Mouse (Mus musculus) olfactory bulb, adult 2 months (tissue): Measurements from ENCODE around the gene Atp11a.

Source experiments
- CTCF ChIP-seq: fragments of 200-500 bp; IDR thresholded peaks from 2 replicates; pipeline ENCODE4 v1.5.1; 2012; ENCODE audit warnings: low read depth, mild to moderate bottlenecking, low read length, moderate library complexity; ENCODE audit not compliant: insufficient read depth
- POLR2A ChIP-seq: fragments of 200-500 bp; IDR thresholded peaks from 2 replicates; pipeline ENCODE4 v1.6.1; 2012; ENCODE audit warnings: mild to moderate bottlenecking, low read depth, low read length, moderate library complexity; ENCODE audit not compliant: insufficient read depth

DNA sequence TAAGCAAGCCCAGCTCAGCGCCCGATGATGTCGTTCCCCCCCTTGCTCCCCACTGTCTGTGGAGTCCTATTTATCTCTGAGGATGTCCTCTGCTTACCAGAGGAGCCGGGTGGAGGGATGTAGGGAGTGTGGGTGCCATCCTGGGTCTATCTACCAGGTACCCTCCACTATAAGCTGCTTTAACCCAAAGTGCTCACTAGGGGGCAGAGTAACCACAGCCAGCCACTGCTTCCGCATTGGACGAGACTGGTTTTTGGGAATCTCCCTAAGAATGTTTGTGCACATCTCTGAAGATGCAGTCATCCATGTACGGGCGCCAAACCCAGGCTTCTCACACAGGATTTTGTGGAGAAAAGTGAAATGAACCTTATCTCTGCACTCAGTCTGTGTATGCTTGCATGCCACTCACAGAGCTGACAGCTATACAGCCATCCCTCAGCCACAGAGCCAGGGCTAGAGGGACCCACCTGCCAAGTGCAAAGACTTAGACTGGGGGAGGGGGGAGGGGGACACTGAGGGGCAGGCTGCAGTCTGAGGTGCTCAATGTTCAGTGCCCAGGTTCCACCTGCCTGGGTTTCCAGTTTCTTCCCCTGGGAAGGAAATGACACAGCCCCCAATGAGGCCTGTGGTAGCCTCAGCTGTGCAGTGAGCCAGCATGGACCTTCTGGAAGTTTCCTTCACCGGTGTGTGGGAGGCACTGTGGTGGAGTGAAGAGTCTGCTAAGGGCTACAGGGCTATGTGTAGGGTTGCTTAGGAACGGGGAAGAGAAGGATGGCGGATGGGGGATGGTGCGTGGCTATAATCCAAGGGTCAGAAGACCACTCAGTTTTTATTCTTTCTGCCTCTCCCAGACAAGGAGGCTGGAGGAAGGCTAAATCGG lies 139.9 kb downstream of the Atp11a start:
- TF ChIP-seq CTCF = peak; percentile 40; the same call in 1 of the 2 replicates
- TF ChIP-seq POLR2A = no peak
